Mouse (Mus musculus) urinary bladder, postnatal 14 days (tissue): ENCODE data around the gene Olfr1229.

ENCODE experiments used
- DNase-seq: peaks from one replicate; pipeline ENCODE4 v3.0.0; 2021; ENCODE audit warnings: low spot score

Olfr1229 gene

GRCm38 (mm10) chr2:89287914-89288313 lies at the start of gene Olfr1229:
Olfr1229 (minus strand) TSS chr2:89288014.
- no peak for DNase-seq

- DNase-seq: no peak
These were observed 41.8 kb upstream of the Olfr1229 start, which contains the start of gene Olfr1232 for GRCm38 (mm10) chr2:89329575-89329974. Olfr1232 (minus strand) TSS chr2:89329675.

- no peak for DNase-seq
These were observed 19.2 kb upstream of the Olfr1229 start, which contains the start of gene Olfr1231 for GRCm38 (mm10) chr2:89306974-89307373. Olfr1231 (minus strand) TSS chr2:89307074.

- DNase-seq: no peak
These were observed 9.4 kb upstream of the Olfr1229 start, which contains the start of gene Olfr1230 for GRCm38 (mm10) chr2:89297168-89297567. Olfr1230 (minus strand) TSS chr2:89297268.

- DNase-seq: no peak
These were observed 33.9 kb downstream of the Olfr1229 start, which contains the start of gene Olfr1228 for GRCm38 (mm10) chr2:89253962-89254361. Olfr1228 (minus strand) TSS chr2:89254062.
